Mouse (Mus musculus): ENCODE data around the gene Cnksr3.
A peak's percentile ranks its signal among the peaks of the same experiment; 100 is the strongest.

Cnksr3 gene

GRCm38 (mm10) chr10:7076662-7077211 lies 135.3 kb downstream of the Cnksr3 start:
- DNase-seq (ENCODE audit: low spot score), result no peak

- peak; percentile 55 for DNase-seq (ENCODE audit: low spot score)
Observed at GRCm38 (mm10) chr10:7076201-7076600, 135.8 kb downstream of the Cnksr3 start.

GRCm38 (mm10) chr10:7075661-7076060 lies 136.4 kb downstream of the Cnksr3 start:
- DNase-seq (ENCODE audit: low spot score), result no peak

DNA sequence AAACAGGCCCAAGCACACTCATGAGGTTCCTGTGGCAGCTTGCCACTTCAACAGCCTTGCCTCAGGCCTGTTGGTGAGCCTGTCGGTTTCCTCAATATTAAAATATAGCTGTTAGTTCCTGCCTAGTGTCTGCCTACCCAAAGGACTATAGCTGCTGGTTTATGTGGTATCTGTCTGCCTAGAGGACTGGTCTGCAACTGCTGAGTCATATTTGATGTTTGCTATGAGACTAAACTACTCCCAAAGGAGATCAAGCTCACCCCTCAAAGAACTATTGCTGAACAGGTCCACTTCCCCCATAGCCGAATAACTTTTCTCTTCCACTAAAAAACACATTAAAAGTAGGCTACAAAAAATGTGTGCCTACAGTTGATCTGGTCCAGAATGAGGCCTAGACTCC lies 137.8 kb downstream of the Cnksr3 start:
- DNase-seq (ENCODE audit: low spot score), result no peak

DNA sequence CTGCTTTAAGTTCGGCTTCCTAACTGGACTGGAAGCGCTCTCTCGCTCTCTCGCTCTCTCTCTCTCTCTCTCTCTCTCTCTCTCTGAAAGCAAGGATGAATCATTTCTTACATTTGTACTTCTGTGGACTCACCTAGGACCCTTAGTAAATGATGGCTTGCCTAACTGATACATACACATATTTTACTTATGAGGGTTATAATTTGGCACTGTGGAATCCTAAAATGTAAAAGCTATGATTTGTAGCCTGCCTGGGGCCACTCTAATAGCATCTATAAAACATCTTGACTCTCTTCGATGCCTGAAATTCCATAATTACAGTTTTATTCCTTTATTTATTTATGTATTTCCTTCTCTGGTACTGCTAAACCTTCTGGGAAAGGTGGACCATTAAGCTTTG lies 141.1 kb downstream of the Cnksr3 start:
- no peak for DNase-seq (ENCODE audit: low spot score)

- DNase-seq (ENCODE audit: low spot score), result no peak
Observed at GRCm38 (mm10) chr10:7070100-7070835, 141.8 kb downstream of the Cnksr3 start.

DNA sequence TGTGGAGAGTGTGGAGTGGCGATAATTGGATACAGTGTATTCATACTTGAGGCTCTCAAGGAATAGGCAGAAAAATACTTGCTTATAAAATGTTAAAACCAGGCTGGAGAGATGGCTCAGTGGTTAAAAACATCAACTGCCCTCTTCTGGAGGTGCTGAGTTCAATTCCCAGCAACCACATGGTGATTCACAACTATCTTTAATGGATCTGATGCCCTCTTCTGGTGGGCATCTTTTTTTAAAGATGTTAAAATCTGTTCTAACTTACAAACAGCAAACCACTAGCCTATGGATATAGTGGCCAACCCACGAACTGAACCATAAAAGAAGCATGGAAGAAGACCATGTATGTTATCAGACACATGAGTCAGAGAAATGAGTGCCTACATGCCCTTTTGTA lies 142.9 kb downstream of the Cnksr3 start:
- no peak for DNase-seq (ENCODE audit: low spot score)

Data from layer of hippocampus, adult 9-10 months (tissue).